Mouse (Mus musculus) stomach, postnatal 0 days (tissue): ENCODE data around the gene Dlgap1. TPM values are rescaled to one million over a fixed set of nuclear protein-coding genes. Genes with fewer than 3 reads are reported as not detected.

Source experiments
- ATAC-seq: fragments of 200-750 bp; cut with Nextera tagmentation; 2 replicates; pipeline ENCODE4 v1.8.0; 2017; ENCODE audit not compliant: low FRiP score, low TSS enrichment
- DNase-seq: peaks from one replicate; pipeline ENCODE4 v3.0.0-alpha.2; 2016; ENCODE audit warnings: low spot score
- H3K27ac ChIP-seq: fragments of 300-500 bp; sonication (generic); replicated peaks from 2 replicates; pipeline ENCODE4 v1.5.1; 2014; ENCODE audit warnings: mild to moderate bottlenecking, control low read depth
- H3K27me3 ChIP-seq: fragments of 300-500 bp; sonication (generic); 2 replicates; pipeline ENCODE4 v1.6.1; 2014; ENCODE audit warnings: low read length; ENCODE audit not compliant: control insufficient read depth, insufficient read depth
- H3K36me3 ChIP-seq: fragments of 300-500 bp; sonication (generic); 2 replicates; pipeline ENCODE4 v1.6.1; 2014; ENCODE audit warnings: low read length, mixed read lengths; ENCODE audit not compliant: control insufficient read depth, insufficient read depth
- H3K4me1 ChIP-seq: fragments of 300-500 bp; sonication (generic); replicated peaks from 2 replicates; pipeline ENCODE4 v1.6.1; 2014; ENCODE audit warnings: antibody characterized with exemption; ENCODE audit not compliant: control insufficient read depth, insufficient read depth
- H3K4me2 ChIP-seq: fragments of 300-500 bp; sonication (generic); replicated peaks from 2 replicates; pipeline ENCODE4 v1.6.1; 2014; ENCODE audit warnings: low read depth, mild to moderate bottlenecking, control low read depth, moderate library complexity
- H3K4me3 ChIP-seq: fragments of 300-500 bp; sonication (generic); 2 replicates; pipeline ENCODE4 v1.5.1; 2014; ENCODE audit warnings: low read depth, low read length, control low read depth
- H3K9ac ChIP-seq: fragments of 300-500 bp; sonication (generic); 2 replicates; pipeline ENCODE4 v1.6.1; 2014; ENCODE audit warnings: mild to moderate bottlenecking, low read length, control low read depth, mixed read lengths
- H3K9me3 ChIP-seq: fragments of 300-500 bp; sonication (generic); 2 replicates; pipeline ENCODE4 v1.6.1; 2016; ENCODE audit warnings: low read length; ENCODE audit not compliant: control insufficient read depth
- CTCF ChIP-seq: IDR thresholded peaks from 2 replicates; pipeline ENCODE4 v1.5.1; 2016; ENCODE audit warnings: antibody characterized with exemption, low read depth, mild to moderate bottlenecking, moderate library complexity
- EP300 ChIP-seq: optimal IDR thresholded peaks from 2 replicates; pipeline ENCODE3; 2016; ENCODE audit warnings: antibody characterized with exemption
- WGBS: fragments of 180-500 bp; shearing (Covaris S2); extraction: QIAGEN DNeasy Blood & Tissue Kit; methylation state at CpG from one replicate; pipeline ENCODE4 v1.1.7; 2014; 5-methylcytosine and 5-hydroxymethylcytosine counted together
- polyA plus RNA-seq: library from polyadenylated mRNA; unstranded; fragments of >200 nt; fragmentation: Nextera tagmentation; extraction: Ambion mirVana; gene quantifications from 2 replicates; pipeline ENCODE4 v1.2.1, GENCODE M21; 2015

Gene Dlgap1
- polyA plus RNA-seq, 1 experiment from 2014 or later = 1.6 TPM

- Histone ChIP-seq H3K4me1 (no peaks in the 10 kb centered on the region), H3K36me3 (no peaks in the 10 kb centered on the region), H3K27ac (no peak overlapping the region), H3K27me3 (no peaks in the 10 kb centered on the region), H3K4me3 (no peak overlapping the region), H3K9me3 (no peaks in the 10 kb centered on the region), H3K4me2 (no peak overlapping the region), H3K9ac (no peak overlapping the region)
- ATAC-seq = no peak
- TF ChIP-seq EP300 = no peak
- no peak for TF ChIP-seq CTCF
- DNase-seq = no peak
- WGBS = 88% methylated on average over 4 of the region's 4 CpGs
Measured at GRCm38 (mm10) chr17:70088220-70088619, 119.3 kb downstream of the Dlgap1 start.

- H3K36me3 ChIP-seq = no peaks in the 10 kb centered on the region
- WGBS = 81% methylated on average over 2 of the region's 2 CpGs
- no peaks in the 10 kb centered on the region for H3K9me3 ChIP-seq
- H3K27me3 ChIP-seq = no peaks in the 10 kb centered on the region
- H3K4me1 ChIP-seq = no peaks in the 10 kb centered on the region
- no peak for TF ChIP-seq EP300
- TF ChIP-seq CTCF = no peak
- H3K4me2 ChIP-seq = no peak overlapping the region
- no peak overlapping the region for H3K27ac ChIP-seq
- H3K4me3 ChIP-seq = no peak overlapping the region
- DNase-seq (no peak), ATAC-seq (no peak)
- H3K9ac ChIP-seq = no peak overlapping the region
Measured at GRCm38 (mm10) chr17:70090737-70091136, 121.9 kb downstream of the Dlgap1 start.

- Histone ChIP-seq H3K9ac (no peak overlapping the region), H3K4me3 (no peak overlapping the region), H3K9me3 (no peaks in the 10 kb centered on the region), H3K4me2 (no peak overlapping the region), H3K27me3 (no peaks in the 10 kb centered on the region), H3K4me1 (no peaks in the 10 kb centered on the region), H3K27ac (no peak overlapping the region), H3K36me3 (no peaks in the 10 kb centered on the region)
- TF ChIP-seq EP300 (no peak), CTCF (no peak)
- DNase-seq (no peak), ATAC-seq (no peak)
- 75% methylated on average over 2 of the region's 2 CpGs for WGBS
Measured at GRCm38 (mm10) chr17:70129151-70129550, 160.3 kb downstream of the Dlgap1 start.

- no peak overlapping the region for H3K4me3 ChIP-seq
- H3K36me3 ChIP-seq = no peaks in the 10 kb centered on the region
- TF ChIP-seq CTCF (no peak), EP300 (no peak)
Measured at GRCm38 (mm10) chr17:70169831-70170230, 201.0 kb downstream of the Dlgap1 start.

GRCm38 (mm10) chr17:70172500-70173036 is 203.7 kb downstream of the Dlgap1 start:
- H3K27me3 ChIP-seq = no peaks in the 10 kb centered on the region
- no peak overlapping the region for H3K27ac ChIP-seq
- H3K36me3 ChIP-seq = no peaks in the 10 kb centered on the region
- no peak overlapping the region for H3K9ac ChIP-seq
- no peaks in the 10 kb centered on the region for H3K9me3 ChIP-seq
- H3K4me3 ChIP-seq = no peak overlapping the region
- H3K4me2 ChIP-seq = no peak overlapping the region
- no peak for TF ChIP-seq EP300
- no peak for TF ChIP-seq CTCF
- DNase-seq = no peak
- H3K4me1 ChIP-seq = no peaks in the 10 kb centered on the region
- no peak for ATAC-seq
- WGBS = 81% methylated on average over 9 of the region's 9 CpGs

More at GRCm38 (mm10) chr17:70169831-70170230, 201.0 kb downstream of the Dlgap1 start:
- 78% methylated on average over 2 of the region's 2 CpGs for WGBS
- Histone ChIP-seq H3K27me3 (no peaks in the 10 kb centered on the region), H3K4me2 (no peak overlapping the region), H3K27ac (no peak overlapping the region), H3K9me3 (no peaks in the 10 kb centered on the region), H3K4me1 (no peaks in the 10 kb centered on the region), H3K9ac (no peak overlapping the region)
- ATAC-seq (no peak), DNase-seq (no peak)

- H3K9ac ChIP-seq = no peak overlapping the region
- TF ChIP-seq EP300 (no peak), CTCF (no peak)
Measured at GRCm38 (mm10) chr17:70173916-70174315, 205.0 kb downstream of the Dlgap1 start.

More at GRCm38 (mm10) chr17:70173916-70174315, 205.0 kb downstream of the Dlgap1 start:
- H3K4me3 ChIP-seq = no peak overlapping the region
- H3K9me3 ChIP-seq = no peaks in the 10 kb centered on the region
- no peak for ATAC-seq
- no peaks in the 10 kb centered on the region for H3K36me3 ChIP-seq
- no peak for DNase-seq
- 91% methylated on average over 6 of the region's 6 CpGs for WGBS
- H3K27me3 ChIP-seq = no peaks in the 10 kb centered on the region
- H3K4me2 ChIP-seq = no peak overlapping the region
- H3K27ac ChIP-seq = no peak overlapping the region
- H3K4me1 ChIP-seq = no peaks in the 10 kb centered on the region
